Mouse (Mus musculus) spleen, adult 2 months (tissue): ENCODE measurements at regions not wholly inside any gene's neighbourhood (a gene's known extent, or its start where the extent isn't known, plus 50 kb on each side); places are given as distances from the start of the nearest gene placed in this dataset.

Experiments
- CTCF ChIP-seq: fragments of 200-500 bp; IDR thresholded peaks from 2 replicates; pipeline ENCODE4 v1.5.1; 2011; ENCODE audit warnings: mild to moderate bottlenecking, inconsistent platforms; ENCODE audit not compliant: insufficient read depth, insufficient read length, insufficient replicate concordance; ENCODE audit errors: extremely low read depth
- POLR2A ChIP-seq: fragments of 200-500 bp; IDR thresholded peaks from 2 replicates; pipeline ENCODE4 v1.6.1; 2011; ENCODE audit warnings: low read depth, low read length, inconsistent platforms

DNA sequence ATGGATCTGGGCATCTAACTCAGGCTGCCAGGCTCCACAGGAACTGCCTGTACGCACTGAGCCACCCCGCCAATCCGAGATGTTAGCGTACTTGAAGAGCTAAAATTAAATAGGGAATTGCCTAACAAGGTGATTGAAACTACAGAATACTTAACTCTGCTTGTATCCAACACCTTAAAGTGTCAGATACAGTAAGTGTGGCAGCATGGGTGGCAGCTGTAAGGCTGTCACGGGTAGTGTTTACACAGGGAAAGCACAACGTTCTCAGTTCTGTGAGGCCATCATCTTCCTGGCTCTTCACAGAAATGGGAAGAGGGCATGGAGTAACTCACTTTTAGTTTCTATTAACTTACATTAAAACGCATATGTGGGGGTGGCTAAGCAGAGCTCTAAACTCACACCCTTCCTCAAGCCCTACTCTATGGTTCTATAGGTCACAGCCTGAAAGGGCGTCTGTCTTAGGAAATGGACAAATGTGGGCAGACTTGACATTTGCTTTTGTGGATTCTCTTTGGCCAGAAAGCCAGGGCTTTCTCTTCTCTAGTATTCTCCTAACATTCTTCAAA, 325.2 kb upstream of the Jarid2 start:
- TF ChIP-seq CTCF (no peak), POLR2A (no peak)
